Mouse (Mus musculus) forebrain, embryonic 14.5 days (tissue): ENCODE results near the gene Ctnnal1. TPM values are rescaled to one million over a fixed set of nuclear protein-coding genes. Genes with fewer than 3 reads are reported as not detected.

Experiments used
- ATAC-seq: fragments of 200-750 bp; cut with Nextera tagmentation; 2 replicates; pipeline ENCODE4 v1.8.0; 2017; ENCODE audit warnings: mild to moderate bottlenecking, moderate library complexity
- DNase-seq: peaks from one replicate; pipeline ENCODE4 v3.0.0-alpha.2; 2015; ENCODE audit warnings: low spot score
- H3K27ac ChIP-seq: fragments of 300-500 bp; sonication (generic); 2 replicates; pipeline ENCODE4 v1.5.1; 2014; ENCODE audit warnings: low read depth, mild to moderate bottlenecking, control low read depth, low read length, moderate library complexity
- H3K27me3 ChIP-seq: fragments of 300-500 bp; sonication (generic); replicated peaks from 2 replicates; pipeline ENCODE4 v1.6.1; 2014; ENCODE audit warnings: low read length, control low read depth, mixed read lengths; ENCODE audit not compliant: control insufficient read depth, insufficient read depth
- H3K36me3 ChIP-seq: fragments of 300-500 bp; sonication (generic); 2 replicates; pipeline ENCODE4 v1.6.1; 2014; ENCODE audit warnings: low read length, control low read depth; ENCODE audit not compliant: control insufficient read depth, insufficient read depth
- H3K4me1 ChIP-seq: fragments of 300-500 bp; sonication (generic); 2 replicates; pipeline ENCODE4 v1.6.1; 2014; ENCODE audit warnings: antibody characterized with exemption, low read length, control low read depth; ENCODE audit not compliant: control insufficient read depth, insufficient read depth
- H3K4me2 ChIP-seq: fragments of 300-500 bp; sonication (generic); 2 replicates; pipeline ENCODE4 v1.6.1; 2014; ENCODE audit warnings: mild to moderate bottlenecking, control low read depth, low read length
- H3K4me3 ChIP-seq: fragments of 300-500 bp; sonication (generic); 2 replicates; pipeline ENCODE4 v1.5.1; 2014; ENCODE audit warnings: low read depth, low read length, control low read depth
- H3K9ac ChIP-seq: fragments of 300-500 bp; sonication (generic); 2 replicates; pipeline ENCODE4 v1.6.1; 2014; ENCODE audit warnings: mild to moderate bottlenecking, low read length, control low read depth, moderate library complexity
- H3K9me3 ChIP-seq: fragments of 300-500 bp; sonication (generic); replicated peaks from 2 replicates; pipeline ENCODE4 v1.6.1; 2016; ENCODE audit warnings: low read length, control low read depth, mixed read lengths; ENCODE audit not compliant: control insufficient read depth
- WGBS: fragments of 180-500 bp; shearing (Covaris S2); extraction: QIAGEN DNeasy Blood & Tissue Kit; methylation state at CpG from one replicate; pipeline ENCODE4 v1.1.7; 2014; 5-methylcytosine and 5-hydroxymethylcytosine counted together
- polyA plus RNA-seq: library from polyadenylated mRNA; unstranded; fragments of >200 nt; fragmentation: Nextera tagmentation; extraction: Ambion mirVana; gene quantifications from 2 replicates; pipeline ENCODE4 v1.2.1, GENCODE M21; 2014

Ctnnal1 gene
- polyA plus RNA-seq, 1 experiment from 2014 or later = 9.4 TPM

DNA sequence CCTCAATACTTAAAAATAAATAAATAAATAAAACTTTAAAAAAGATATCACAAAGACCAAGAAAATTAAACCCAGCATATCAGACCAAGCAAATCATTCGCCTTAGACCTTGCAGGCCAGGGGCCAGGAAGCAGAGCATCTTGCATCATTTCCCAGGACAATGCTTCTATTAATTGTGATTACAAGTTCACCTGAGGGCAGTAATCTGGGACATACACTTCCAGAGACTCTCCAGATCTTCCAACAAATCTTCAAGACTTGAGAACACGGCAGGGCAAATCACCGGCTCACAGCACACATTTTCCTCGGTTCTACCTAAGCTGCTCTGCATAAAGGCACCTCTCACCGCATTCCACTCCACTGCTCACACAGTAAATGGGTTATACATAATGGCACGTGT lies 16.9 kb downstream of the Ctnnal1 start:
- WGBS = 87% methylated on average over 6 of the region's 6 CpGs
- ATAC-seq (no peak), DNase-seq (no peak)
- no peaks in the 10 kb centered on the region for H3K27me3 ChIP-seq
- H3K4me3 ChIP-seq = no peak overlapping the region
- H3K9me3 ChIP-seq = no peaks in the 10 kb centered on the region
- no peak overlapping the region for H3K9ac ChIP-seq
- no peak overlapping the region for H3K27ac ChIP-seq
- no peaks in the 10 kb centered on the region for H3K4me1 ChIP-seq
- H3K4me2 ChIP-seq = no peak overlapping the region
- peaks cover 11% of the 10 kb centered on the region for H3K36me3 ChIP-seq

DNA sequence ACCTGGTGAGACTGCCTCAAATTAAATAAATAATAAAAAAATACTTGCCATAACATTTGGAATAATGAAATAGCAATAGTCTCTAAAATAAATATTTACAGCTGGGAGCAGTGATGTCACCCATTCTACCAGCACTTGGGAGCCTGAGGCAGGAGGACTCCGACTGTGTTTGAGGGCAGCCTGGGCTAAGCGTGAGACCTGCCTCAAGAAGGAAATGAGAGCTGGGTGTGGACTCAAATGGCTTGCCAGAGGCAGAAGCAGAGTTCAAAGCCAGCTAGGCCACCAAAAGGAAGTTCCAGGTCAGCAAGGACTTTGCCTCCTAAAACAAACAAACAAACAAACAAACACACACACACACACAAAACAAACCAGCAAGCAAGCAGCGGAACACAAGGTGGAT lies 17.6 kb downstream of the Ctnnal1 start:
- Histone ChIP-seq H3K27ac (no peak overlapping the region), H3K9ac (no peak overlapping the region), H3K27me3 (no peaks in the 10 kb centered on the region), H3K9me3 (no peaks in the 10 kb centered on the region), H3K4me2 (no peak overlapping the region), H3K4me3 (no peak overlapping the region), H3K36me3 (peaks cover 11% of the 10 kb centered on the region), H3K4me1 (no peaks in the 10 kb centered on the region)
- ATAC-seq = no peak
- 93% methylated on average over 3 of the region's 3 CpGs for WGBS
- DNase-seq = no peak

GRCm38 (mm10) chr4:56845896-56846533 lies 19.0 kb downstream of the Ctnnal1 start:
- WGBS = 59% methylated on average over 12 of the region's 12 CpGs

GRCm38 (mm10) chr4:56844911-56845310 lies 20.1 kb downstream of the Ctnnal1 start:
- Histone ChIP-seq H3K4me3 (no peak overlapping the region), H3K4me1 (no peaks in the 10 kb centered on the region), H3K27me3 (no peaks in the 10 kb centered on the region), H3K4me2 (no peak overlapping the region), H3K27ac (no peak overlapping the region), H3K9me3 (no peaks in the 10 kb centered on the region), H3K36me3 (peaks cover 32% of the 10 kb centered on the region), H3K9ac (no peak overlapping the region)
- no peak for DNase-seq
- 95% methylated on average over 4 of the region's 4 CpGs for WGBS
- ATAC-seq = no peak

More at GRCm38 (mm10) chr4:56845896-56846533, 19.0 kb downstream of the Ctnnal1 start:
- Histone ChIP-seq H3K9ac (no peak overlapping the region), H3K4me3 (no peak overlapping the region), H3K27ac (no peak overlapping the region), H3K9me3 (no peaks in the 10 kb centered on the region), H3K4me2 (no peak overlapping the region), H3K4me1 (no peaks in the 10 kb centered on the region), H3K36me3 (peaks cover 22% of the 10 kb centered on the region), H3K27me3 (no peaks in the 10 kb centered on the region)
- DNase-seq (no peak), ATAC-seq (no peak)

GRCm38 (mm10) chr4:56843963-56844362 lies 21.0 kb downstream of the Ctnnal1 start:
- WGBS = 90% methylated on average over 2 of the region's 2 CpGs
- ATAC-seq = no peak
- peaks cover 34% of the 10 kb centered on the region for H3K36me3 ChIP-seq
- no peaks in the 10 kb centered on the region for H3K4me1 ChIP-seq
- no peak for DNase-seq
- H3K9me3 ChIP-seq = no peaks in the 10 kb centered on the region
- no peak overlapping the region for H3K9ac ChIP-seq
- H3K4me2 ChIP-seq = no peak overlapping the region
- H3K27me3 ChIP-seq = no peaks in the 10 kb centered on the region
- no peak overlapping the region for H3K27ac ChIP-seq
- H3K4me3 ChIP-seq = no peak overlapping the region

DNA sequence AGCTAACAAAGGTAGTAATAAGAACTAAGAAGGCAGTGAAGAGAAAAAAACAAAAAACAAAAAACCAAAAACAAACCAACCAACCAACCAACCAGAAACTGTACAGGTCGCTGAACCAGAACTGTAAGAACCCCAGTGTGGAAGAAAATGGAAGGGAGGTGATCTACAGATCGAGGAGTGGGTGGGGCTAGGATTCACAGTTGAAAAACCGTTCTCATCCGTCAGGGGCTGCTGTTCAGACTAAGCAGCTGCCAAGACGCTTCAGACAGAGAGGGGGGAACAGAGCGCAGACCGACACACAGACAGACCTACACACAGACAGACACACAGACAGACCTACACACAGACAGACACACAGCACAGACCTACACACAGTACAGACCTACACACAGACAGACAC lies 22.5 kb downstream of the Ctnnal1 start:
- DNase-seq (no peak), ATAC-seq (no peak)
- peaks cover 46% of the 10 kb centered on the region for H3K36me3 ChIP-seq
- no peak overlapping the region for H3K27ac ChIP-seq
- no peak overlapping the region for H3K9ac ChIP-seq
- no peak overlapping the region for H3K4me2 ChIP-seq
- H3K4me1 ChIP-seq = no peaks in the 10 kb centered on the region
- 75% methylated on average over 7 of the region's 7 CpGs for WGBS
- H3K27me3 ChIP-seq = no peaks in the 10 kb centered on the region
- no peaks in the 10 kb centered on the region for H3K9me3 ChIP-seq
- no peak overlapping the region for H3K4me3 ChIP-seq

- Histone ChIP-seq H3K4me1 (no peaks in the 10 kb centered on the region), H3K4me2 (no peak overlapping the region), H3K9me3 (no peaks in the 10 kb centered on the region), H3K27me3 (no peaks in the 10 kb centered on the region), H3K27ac (no peak overlapping the region), H3K36me3 (peaks cover 55% of the 10 kb centered on the region), H3K9ac (no peak overlapping the region), H3K4me3 (no peak overlapping the region)
- WGBS = 96% methylated on average over 3 of the region's 3 CpGs
- DNase-seq = no peak
- no peak for ATAC-seq
Observed at GRCm38 (mm10) chr4:56840297-56840696, 24.7 kb downstream of the Ctnnal1 start.

DNA sequence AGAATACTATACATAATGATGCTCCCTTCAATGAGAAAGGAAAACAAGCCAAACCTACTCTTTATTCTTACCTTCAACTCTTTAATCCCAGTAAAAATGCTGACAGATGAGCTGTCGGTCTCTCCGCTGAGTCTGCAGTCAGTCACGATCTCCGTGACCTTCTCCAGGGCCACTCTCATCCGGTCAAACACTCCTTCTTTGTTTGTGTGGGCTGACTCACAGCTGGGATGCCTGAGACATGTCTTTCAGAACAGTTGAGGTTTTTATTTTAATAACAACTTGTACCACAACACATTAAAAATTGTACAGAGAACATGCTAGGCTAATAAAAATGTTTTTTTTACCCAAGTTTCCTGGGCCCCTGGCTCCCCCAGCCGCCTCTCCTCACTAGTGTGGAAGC lies 27.3 kb downstream of the Ctnnal1 start:
- no peak for DNase-seq
- no peak overlapping the region for H3K27ac ChIP-seq
- H3K4me2 ChIP-seq = no peak overlapping the region
- no peak for ATAC-seq
- no peak overlapping the region for H3K9ac ChIP-seq
- peaks cover 64% of the 10 kb centered on the region for H3K36me3 ChIP-seq
- no peak overlapping the region for H3K4me3 ChIP-seq
- H3K9me3 ChIP-seq = no peaks in the 10 kb centered on the region
- 92% methylated on average over 6 of the region's 6 CpGs for WGBS
- no peaks in the 10 kb centered on the region for H3K27me3 ChIP-seq
- no peaks in the 10 kb centered on the region for H3K4me1 ChIP-seq

DNA sequence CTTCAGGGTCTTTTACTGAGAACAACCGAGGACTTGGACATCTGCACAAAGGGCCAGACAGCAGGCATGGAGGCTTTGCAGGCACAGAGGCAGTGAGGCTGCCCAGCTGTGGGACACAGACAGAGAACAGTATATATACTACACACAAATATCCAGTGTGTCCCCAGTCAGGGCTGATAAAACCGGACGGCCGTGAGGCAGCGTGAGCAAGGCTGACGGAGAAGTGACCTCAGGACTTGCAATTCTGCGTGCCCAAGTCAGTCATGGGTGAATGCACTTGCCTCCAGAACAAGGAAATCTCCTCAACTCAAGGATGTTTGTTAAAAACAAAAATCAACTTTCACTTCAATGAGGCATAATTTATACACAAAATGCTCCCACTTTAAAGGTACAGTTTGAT lies 33.0 kb downstream of the Ctnnal1 start:
- ATAC-seq (no peak), DNase-seq (no peak)
- Histone ChIP-seq H3K9ac (no peak overlapping the region), H3K27ac (no peak overlapping the region), H3K4me2 (no peak overlapping the region), H3K36me3 (peaks cover 43% of the 10 kb centered on the region), H3K9me3 (no peaks in the 10 kb centered on the region), H3K4me3 (no peak overlapping the region), H3K4me1 (no peaks in the 10 kb centered on the region; the same call in 1 of the 2 replicates), H3K27me3 (no peaks in the 10 kb centered on the region)
- WGBS = 92% methylated on average over 7 of the region's 7 CpGs
